Mouse (Mus musculus) olfactory bulb, adult 2 months (tissue): ENCODE measurements at regions not wholly inside any gene's neighbourhood (a gene's known extent, or its start where the extent isn't known, plus 50 kb on each side); places are given as distances from the start of the nearest gene placed in this dataset.

ENCODE experiments used
- CTCF ChIP-seq: fragments of 200-500 bp; IDR thresholded peaks from 2 replicates; pipeline ENCODE4 v1.5.1; 2012; ENCODE audit warnings: low read depth, mild to moderate bottlenecking, low read length, moderate library complexity; ENCODE audit not compliant: insufficient read depth
- POLR2A ChIP-seq: fragments of 200-500 bp; IDR thresholded peaks from 2 replicates; pipeline ENCODE4 v1.6.1; 2012; ENCODE audit warnings: mild to moderate bottlenecking, low read depth, low read length, moderate library complexity; ENCODE audit not compliant: insufficient read depth

GRCm38 (mm10) chr15:63400445-63400844, 444.5 kb downstream of the Gsdmc2 start:
- TF ChIP-seq CTCF (no peak), POLR2A (no peak)
